Mouse (Mus musculus): Measurements from ENCODE around the gene Gale.
"Not testable (repeated sequence)": the region's sequence is repeated elsewhere in the genome, so short reads cannot be mapped to it uniquely, and the experiment has no call there.

Gene Gale

GRCm38 (mm10) chr4:135963457-135964193 is at the start of gene Gale:
Gale (plus strand) TSS chr4:135963727.
- DNase-seq = peak; percentile 91

DNA sequence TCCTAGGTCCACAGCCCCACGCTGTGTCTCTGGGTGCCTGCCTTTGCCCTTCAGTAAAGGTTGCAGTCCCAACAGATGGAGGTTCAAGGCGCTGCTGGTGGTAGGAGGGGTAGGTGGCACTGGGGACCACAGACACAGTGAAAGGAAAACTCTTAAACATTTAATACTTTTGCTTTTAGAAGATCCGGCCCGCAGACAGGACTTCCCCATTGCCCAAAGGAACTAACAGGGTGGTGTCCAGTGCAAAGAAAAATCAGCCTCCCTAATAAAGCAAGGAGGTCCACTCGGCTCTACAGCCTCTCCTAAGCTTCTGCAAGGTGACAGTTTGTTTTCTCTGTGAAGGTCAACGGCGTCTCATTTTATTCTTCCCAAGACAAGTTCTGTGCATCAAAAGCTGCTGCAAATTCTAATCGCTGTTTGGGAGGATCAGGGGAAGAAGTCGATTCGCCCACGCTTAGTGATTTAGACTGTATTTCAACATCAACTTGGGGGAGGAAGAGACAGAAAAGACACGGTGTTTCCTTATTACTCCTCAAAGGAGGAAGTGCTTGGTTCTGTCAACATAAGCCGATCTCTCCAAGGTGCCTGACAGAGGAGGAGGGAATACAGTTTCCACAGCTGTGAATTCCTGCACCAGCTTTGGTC is 44.8 kb upstream of the Gale start:
- no peak for DNase-seq

GRCm38 (mm10) chr4:135919280-135919639 is 44.3 kb upstream of the Gale start:
- no peak for DNase-seq

DNA sequence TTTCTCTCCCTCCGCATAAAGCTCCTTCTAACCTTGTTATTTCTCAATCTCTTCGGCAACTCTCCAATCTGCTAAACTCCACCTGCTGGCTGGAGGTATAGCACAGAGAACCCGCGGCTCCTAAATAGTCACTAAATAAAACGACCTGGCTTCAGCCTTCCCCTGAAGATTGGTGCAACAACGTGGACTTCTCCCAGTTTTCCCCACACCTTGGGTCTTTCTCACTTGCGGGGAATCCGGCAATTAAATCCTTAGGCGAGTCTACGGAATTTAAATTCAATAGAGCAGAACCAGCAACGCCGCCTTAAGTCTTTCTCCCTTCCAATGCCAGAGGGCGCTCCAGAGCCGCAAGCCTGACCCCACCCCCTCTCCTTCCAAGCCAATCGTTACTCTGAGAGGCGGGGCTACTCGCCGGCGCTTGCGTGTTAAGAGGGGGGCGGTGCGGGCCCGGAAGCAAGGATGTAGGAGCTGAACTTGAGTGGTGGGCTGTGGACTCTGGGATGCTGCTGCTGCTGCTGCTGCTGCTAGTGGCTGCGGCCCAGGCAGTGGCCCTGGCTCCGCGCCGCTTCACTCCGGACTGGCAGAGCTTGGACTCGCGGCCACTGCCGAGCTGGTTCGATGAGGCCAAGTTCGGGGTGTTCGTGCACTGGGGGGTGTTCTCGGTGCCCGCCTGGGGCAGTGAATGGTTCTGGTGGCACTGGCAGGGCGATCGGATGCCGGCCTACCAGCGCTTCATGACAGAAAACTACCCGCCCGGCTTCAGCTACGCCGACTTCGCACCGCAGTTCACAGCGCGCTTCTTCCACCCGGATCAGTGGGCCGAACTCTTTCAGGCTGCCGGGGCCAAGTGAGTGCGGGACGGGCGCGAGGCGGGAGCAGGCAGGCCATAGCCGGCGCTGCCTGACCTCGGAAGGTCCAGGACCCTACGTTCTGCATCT is 43.0 kb upstream of the Gale start, which contains the start of gene Fuca1:
Gene Fuca1, plus strand, starts transcription at position 432 of the 938 bp plus-strand sequence.
- peak; percentile 95 for DNase-seq

GRCm38 (mm10) chr4:135921257-135922120 is 42.0 kb upstream of the Gale start:
- DNase-seq = no peak

GRCm38 (mm10) chr4:135922190-135922589 is 41.3 kb upstream of the Gale start:
- no peak for DNase-seq

GRCm38 (mm10) chr4:135924418-135924817 is 39.1 kb upstream of the Gale start:
- DNase-seq = no peak

GRCm38 (mm10) chr4:135925341-135925740 is 38.2 kb upstream of the Gale start:
- no peak for DNase-seq

DNA sequence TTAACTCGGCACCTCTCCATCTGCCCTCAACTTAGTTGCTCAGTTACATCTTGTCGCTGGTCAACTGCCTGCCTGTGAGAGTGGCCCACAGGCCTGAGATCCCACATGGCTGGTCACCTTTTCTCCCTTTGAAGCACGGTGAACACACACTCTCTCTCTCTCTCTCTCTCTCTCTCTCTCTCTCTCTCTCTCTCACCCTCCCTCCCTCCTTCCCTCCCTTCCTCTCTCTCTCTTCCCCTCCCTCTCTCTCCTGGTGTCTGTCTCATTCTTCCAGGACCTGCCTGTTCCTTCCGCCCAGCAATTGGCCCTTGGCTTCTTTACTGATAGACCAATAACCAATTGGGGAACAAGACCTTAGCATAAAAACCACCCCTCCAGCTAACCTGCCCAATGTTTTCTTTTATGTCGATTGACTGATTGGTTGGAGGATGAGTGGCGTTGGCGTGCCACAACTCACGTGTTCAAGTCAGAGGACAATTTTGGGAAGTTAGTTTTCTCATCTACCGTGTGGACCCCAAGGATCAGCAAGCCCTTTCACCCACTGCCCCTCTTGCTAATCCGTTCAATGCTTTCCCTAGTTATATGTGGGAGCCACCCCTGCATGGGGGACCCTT is 37.2 kb upstream of the Gale start:
- DNase-seq = no peak

- DNase-seq = no peak
Measured at GRCm38 (mm10) chr4:135926861-135927260, 36.7 kb upstream of the Gale start.

GRCm38 (mm10) chr4:135928376-135928775 is 35.2 kb upstream of the Gale start:
- DNase-seq = no peak

DNA sequence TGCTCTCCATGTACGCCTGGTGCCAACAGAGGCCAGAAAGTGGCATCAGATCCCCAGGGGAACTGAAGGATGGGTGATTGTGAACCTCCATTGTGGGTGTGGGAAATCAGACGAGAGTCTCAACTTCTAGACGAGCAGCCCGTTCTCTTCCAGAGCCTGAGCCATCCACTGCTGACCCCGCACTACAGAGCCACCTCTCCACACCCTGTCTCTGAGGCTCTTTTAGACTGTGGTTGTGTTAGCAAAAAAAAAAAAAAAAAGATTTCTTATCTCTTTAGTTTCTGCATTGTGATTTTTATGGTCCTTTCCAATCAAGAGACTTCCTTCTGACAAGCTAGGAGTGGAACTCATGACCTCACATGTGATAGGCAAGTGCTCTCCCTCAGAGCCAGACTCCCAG is 34.1 kb upstream of the Gale start:
- no peak for DNase-seq

DNA sequence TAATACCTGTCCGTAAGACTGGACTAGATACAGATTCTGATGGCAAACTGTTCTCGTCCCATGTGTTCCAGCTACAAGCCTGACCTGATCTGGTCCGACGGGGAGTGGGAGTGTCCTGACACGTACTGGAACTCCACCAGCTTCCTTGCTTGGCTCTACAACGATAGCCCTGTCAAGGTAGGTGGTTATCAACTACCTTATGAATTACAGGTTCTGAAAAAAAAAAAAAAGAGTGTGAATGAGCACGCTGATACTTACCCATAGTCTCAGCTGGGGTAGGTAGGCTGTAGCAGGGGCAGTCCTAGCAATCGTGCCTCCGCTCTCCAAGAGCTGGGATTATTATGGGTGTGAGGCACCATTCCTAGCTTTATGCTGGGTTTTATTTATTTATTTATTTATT is 33.7 kb upstream of the Gale start:
- DNase-seq = no peak

DNA sequence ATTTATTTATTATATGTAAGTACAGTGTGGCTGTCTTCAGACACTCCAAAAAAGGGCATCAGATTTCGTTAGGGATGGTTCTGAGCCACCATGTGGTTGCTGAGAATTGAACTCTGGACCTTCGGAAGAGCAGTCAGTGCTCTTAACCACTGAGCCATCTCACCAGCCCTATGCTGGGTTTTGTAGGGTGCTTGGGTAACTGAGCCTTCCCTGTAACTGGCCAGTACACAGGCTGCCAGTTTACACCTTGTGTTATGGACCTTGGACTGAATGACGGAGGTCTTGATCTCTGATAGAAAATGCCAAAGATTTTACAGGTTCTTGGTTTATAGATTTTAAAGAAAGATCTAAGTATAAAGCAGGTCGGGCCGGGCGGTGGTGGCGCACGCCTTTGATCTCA is 33.3 kb upstream of the Gale start:
- no peak for DNase-seq

- DNase-seq = no peak
Measured at GRCm38 (mm10) chr4:135931832-135932231, 31.7 kb upstream of the Gale start.

DNA sequence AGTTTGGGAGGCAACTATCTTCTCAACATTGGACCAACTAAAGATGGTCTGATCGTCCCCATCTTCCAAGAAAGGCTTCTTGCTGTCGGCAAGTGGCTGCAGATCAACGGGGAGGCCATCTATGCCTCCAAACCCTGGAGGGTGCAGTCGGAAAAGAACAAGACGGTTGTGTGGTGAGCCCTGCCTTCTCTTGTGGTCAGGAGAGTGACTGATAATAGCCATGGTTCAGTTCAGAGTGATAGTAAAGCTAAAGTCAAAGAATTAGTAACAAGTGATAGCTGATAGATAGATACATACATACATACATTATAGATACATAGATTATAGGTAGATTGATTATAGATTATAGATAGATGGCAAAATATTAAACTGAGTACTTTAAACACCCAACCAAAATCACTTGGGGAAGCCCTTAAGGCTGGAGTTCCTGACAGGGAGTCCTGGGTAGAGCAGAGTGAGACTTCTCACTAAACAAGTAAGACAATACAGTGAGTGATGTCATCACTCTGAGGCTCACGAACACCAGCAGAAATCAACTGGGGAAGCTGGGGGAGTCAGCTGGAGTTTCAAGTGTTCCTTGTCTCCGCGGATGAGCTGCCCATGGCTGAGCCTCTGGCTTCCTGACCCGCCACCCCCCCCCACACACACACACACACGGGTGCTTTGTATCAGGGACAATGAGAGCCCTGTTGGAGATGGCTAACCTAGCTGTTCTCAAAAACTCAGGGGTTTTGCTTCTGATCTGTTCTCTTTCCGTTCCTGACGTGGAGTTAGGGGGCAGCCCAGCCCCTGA is 28.6 kb upstream of the Gale start:
- DNase-seq = no peak

DNA sequence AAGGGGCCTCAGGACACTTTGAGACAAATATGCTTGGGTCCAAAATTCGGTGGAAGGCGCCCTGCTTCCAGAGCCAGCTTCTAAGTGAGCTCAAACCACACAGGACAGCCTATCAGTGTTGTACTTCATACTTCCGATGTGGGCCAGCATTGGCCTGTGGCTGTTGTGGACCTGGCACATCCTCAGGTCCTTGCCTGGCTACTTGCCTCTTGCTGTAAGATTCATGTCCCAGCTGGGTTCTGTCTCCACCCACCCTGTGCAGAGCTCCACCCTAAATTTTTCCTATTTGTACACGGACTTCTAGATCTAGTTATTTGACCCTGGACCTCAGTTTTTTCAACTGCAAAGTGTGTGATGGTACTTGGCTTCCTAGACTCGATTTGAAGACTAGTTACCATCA is 28.0 kb upstream of the Gale start:
- DNase-seq = no peak

- no peak for DNase-seq
Measured at GRCm38 (mm10) chr4:135938858-135939257, 24.7 kb upstream of the Gale start.

- not testable (repeated sequence) for DNase-seq
Measured at GRCm38 (mm10) chr4:135941026-135941425, 22.5 kb upstream of the Gale start.

- DNase-seq = no peak
Measured at GRCm38 (mm10) chr4:135942193-135942592, 21.3 kb upstream of the Gale start.

DNA sequence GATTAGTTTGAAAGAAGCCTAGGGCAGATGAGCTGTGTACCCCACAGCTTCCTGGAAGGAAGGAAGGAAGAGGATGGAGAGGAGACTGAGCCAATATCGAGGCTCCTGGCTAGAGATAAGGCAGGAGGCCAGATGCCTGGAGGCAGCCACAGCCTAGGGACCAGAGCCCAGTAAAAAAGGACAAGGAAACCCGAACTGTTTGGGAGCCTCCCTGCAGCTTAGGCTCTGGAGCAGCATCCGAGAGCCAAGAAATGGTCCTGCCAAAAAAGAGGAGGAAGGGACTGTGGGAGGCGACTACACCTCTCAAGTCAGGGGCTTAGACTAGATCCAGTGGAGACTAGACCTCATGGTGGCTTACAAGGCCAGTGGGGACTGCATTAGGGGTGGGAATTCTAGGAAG is 20.1 kb upstream of the Gale start:
- DNase-seq = no peak
